Mouse (Mus musculus): ENCODE data around the gene Washc3.

- TF ChIP-seq GATA1 (IDR thresholded peaks at IDR 0.05; ENCODE audit: low read length) (no peak), TAL1 (IDR thresholded peaks at IDR 0.05; ENCODE audit: low read length) (no peak)
Measured at GRCm38 (mm10) chr10:88260309-88260708, 59.4 kb downstream of the Washc3 start.
